Mouse (Mus musculus) NIH3T3 (cell line): ENCODE measurements at regions not wholly inside any gene's neighbourhood (a gene's known extent, or its start where the extent isn't known, plus 50 kb on each side); places are given as distances from the start of the nearest gene placed in this dataset.

Source experiments
- DNase-seq: peaks from one replicate; pipeline ENCODE4 v3.0.0-alpha.2; 2012; ENCODE audit warnings: low read depth

DNA sequence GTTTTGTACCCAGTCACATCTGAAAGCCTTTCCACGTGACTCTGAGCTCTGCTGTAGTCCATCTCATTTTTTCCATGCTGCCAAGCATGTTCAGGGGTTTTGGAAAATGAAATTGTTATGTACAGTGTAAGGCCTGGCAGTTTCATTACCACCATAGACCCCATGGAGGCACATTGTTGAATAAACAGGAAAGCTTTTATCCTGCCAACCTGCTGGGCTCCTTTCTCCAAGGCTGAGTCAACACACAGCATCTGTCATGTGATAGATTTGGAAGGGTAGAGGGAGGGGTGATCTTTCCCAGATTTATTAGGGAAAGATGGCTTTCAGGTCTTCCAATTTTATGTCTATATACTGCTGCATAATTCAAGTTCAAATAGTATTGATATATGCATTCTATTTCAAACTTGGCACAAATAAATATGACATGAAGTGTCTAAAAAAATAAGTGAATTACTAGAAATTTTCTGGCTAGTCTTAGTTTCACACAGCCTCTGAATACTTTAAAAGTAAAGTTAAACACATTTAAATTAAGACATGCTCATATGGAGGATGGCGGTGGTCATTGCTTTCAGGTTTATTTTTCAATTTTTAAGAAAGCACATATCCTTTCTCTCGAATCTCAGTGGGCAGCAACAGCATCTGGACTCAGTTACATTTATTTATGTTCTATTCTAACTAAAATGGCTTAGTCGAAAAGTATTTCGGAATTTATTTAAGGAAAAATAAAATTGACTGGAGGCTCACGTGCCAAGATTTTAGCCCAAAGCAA lies 942.1 kb upstream of the Flrt2 start:
- no peak for DNase-seq

GRCm38 (mm10) chr12:94755754-94756153 lies 936.3 kb upstream of the Flrt2 start:
- no peak for DNase-seq

DNA sequence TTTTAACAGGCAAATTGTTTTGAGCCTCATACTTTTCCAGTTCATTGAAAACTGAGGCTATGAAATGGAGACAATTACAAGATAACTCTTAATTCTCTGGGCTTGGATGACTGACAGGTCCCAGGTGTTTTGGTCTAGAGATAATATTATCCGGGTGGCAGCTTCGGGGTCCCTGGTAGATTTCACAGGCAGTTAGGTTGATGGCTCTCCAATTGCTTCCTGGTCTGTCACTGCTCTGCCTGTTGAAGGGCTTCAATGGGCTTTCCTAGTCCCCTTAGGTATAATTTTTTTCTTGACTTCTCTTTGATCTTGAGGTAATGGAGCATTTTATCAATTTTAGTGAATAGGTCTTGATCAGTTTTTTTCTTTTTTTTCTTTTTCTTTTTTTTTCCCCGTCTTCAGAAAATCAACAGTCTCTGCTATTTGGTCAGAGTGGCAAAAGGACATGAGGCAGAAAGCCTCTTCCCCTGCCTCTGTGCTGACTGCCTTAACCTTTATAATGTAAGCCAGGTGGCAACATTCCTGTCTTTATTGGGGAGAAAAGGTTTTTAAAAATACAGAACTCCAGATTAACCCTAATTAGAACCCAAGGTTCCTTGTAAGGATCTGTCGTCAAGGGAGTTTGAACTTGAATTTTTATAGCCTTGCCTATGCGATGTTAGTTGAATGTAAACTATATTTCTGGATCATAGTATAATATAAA lies 896.0 kb upstream of the Flrt2 start:
- DNase-seq: no peak

- DNase-seq: no peak
Measured at GRCm38 (mm10) chr12:94804692-94805091, 887.3 kb upstream of the Flrt2 start.

GRCm38 (mm10) chr12:94831400-94831799 lies 860.6 kb upstream of the Flrt2 start:
- no peak for DNase-seq

GRCm38 (mm10) chr12:94862720-94863119 lies 829.3 kb upstream of the Flrt2 start:
- DNase-seq: no peak

DNA sequence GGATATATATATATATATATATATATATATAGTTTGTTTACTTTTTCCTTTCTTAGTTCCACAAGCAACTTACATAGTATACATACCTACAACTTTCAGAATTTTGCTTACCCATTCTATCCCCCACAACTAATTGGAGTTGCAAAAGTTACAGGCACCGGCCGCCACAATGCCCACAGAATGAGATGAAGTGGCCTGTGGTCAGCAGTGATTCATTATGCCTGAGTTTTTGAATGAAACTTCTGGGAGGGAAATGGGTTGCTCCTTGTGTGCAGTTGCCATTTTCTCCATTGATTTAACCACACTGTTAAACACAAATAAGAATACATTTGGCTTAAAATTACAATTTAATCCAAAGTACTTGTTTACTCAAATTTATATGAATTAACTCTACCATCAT lies 781.2 kb upstream of the Flrt2 start:
- DNase-seq: no peak

DNA sequence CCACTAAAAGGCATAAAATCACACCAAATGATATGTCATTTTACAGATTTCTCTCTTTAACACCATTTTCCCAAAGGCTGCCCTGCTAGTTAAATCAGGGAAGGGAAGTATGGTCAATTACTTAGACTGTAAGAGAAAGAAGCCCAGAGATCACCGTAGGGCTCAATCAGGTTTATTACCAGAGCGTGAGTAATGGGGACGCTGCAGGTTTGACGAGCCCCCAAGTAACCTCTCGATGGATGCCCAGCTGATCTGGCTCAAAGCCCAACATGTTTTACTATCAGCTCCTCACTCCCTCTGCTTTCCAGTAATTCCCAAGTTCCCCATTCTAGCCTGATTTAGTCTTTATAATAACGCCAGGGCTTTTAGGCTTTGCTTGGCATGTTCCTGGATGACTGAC lies 749.0 kb upstream of the Flrt2 start:
- no peak for DNase-seq
